Mouse (Mus musculus) liver, postnatal 0 days (tissue): Measurements from ENCODE around the gene Mat2b.

Experiments used
- CTCF ChIP-seq: sonication (generic); IDR thresholded peaks from 2 replicates; pipeline ENCODE4 v1.5.1; 2016; ENCODE audit warnings: antibody characterized with exemption, low read depth
- EP300 ChIP-seq: IDR thresholded peaks from 2 replicates; pipeline ENCODE4 v1.6.1; 2016; ENCODE audit warnings: antibody characterized with exemption, low read depth, mild to moderate bottlenecking

DNA sequence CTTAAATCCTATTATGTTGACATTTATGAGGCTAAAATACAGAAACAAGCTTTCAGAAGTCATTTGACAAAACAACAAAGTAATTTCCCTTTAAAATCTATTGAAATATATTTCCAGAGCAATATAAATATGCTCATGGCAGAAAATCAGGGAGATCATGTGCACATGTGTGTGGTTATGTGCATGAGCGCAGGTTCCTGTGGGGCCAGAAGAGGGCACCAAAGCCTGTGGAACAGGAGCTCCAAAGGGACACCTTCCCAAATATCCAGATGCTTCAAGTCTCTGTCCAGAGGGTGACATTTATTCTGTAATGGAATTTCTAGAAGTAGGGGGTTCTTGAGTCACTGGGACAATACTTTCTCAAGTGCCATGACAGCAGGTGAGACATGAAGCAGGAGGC is 17.8 kb downstream of the Mat2b start:
- TF ChIP-seq CTCF (peak; percentile 58), EP300 (no peak)
